Mouse (Mus musculus) mature B cell (primary cell): ENCODE data around the gene Fam219a.

ENCODE experiments used
- in situ Hi-C: fragments of 300-500 bp; cut with MboI; formaldehyde crosslinking; loops from 2 replicates; pipeline ENCODE4 v1.14.3; 2019

Gene Fam219a

GRCm38 (mm10) chr4:41506906-41507305 is 62.4 kb downstream of the Fam219a start:
- in situ Hi-C loops, result no loop called here

- in situ Hi-C loops, result no loop called here
Observed at GRCm38 (mm10) chr4:41506156-41506555, 63.2 kb downstream of the Fam219a start.

GRCm38 (mm10) chr4:41505131-41505551 is 64.2 kb downstream of the Fam219a start:
- in situ Hi-C loops, result no loop called here

GRCm38 (mm10) chr4:41504325-41504724 is 65.0 kb downstream of the Fam219a start:
- in situ Hi-C loops, result no loop called here

- in situ Hi-C loops, result no loop called here
Observed at GRCm38 (mm10) chr4:41502986-41503412, 66.3 kb downstream of the Fam219a start, which contains the start of gene AI464131. TSS of gene AI464131 (minus strand) at chr4:41503076.

GRCm38 (mm10) chr4:41502171-41502940 is 67.0 kb downstream of the Fam219a start:
- in situ Hi-C loops, result no loop called here

- in situ Hi-C loops, result no loop called here
Observed at GRCm38 (mm10) chr4:41500787-41501186, 68.6 kb downstream of the Fam219a start.

GRCm38 (mm10) chr4:41499619-41500018 is 69.7 kb downstream of the Fam219a start:
- in situ Hi-C loops, result no loop called here

GRCm38 (mm10) chr4:41498921-41499391 is 70.4 kb downstream of the Fam219a start:
- in situ Hi-C loops, result no loop called here

GRCm38 (mm10) chr4:41497995-41498845 is 71.1 kb downstream of the Fam219a start:
- in situ Hi-C loops, result no loop called here

- in situ Hi-C loops, result no loop called here
Observed at GRCm38 (mm10) chr4:41497579-41497978, 71.8 kb downstream of the Fam219a start.

- in situ Hi-C loops, result no loop called here
Observed at GRCm38 (mm10) chr4:41497046-41497445, 72.3 kb downstream of the Fam219a start.

GRCm38 (mm10) chr4:41495850-41496249 is 73.5 kb downstream of the Fam219a start:
- in situ Hi-C loops, result no loop called here

GRCm38 (mm10) chr4:41495076-41495475 is 74.3 kb downstream of the Fam219a start:
- in situ Hi-C loops, result no loop called here

- in situ Hi-C loops, result no loop called here
Observed at GRCm38 (mm10) chr4:41494378-41494777, 75.0 kb downstream of the Fam219a start.

- in situ Hi-C loops, result no loop called here
Observed at GRCm38 (mm10) chr4:41493464-41494116, 75.7 kb downstream of the Fam219a start.

- in situ Hi-C loops, result no loop called here
Observed at GRCm38 (mm10) chr4:41492951-41493350, 76.4 kb downstream of the Fam219a start.

GRCm38 (mm10) chr4:41481601-41482017 is 87.7 kb downstream of the Fam219a start:
- in situ Hi-C loops, result no loop called here

GRCm38 (mm10) chr4:41480254-41480653 is 89.1 kb downstream of the Fam219a start:
- in situ Hi-C loops, result no loop called here

- in situ Hi-C loops, result no loop called here
Observed at GRCm38 (mm10) chr4:41479456-41479804, 89.9 kb downstream of the Fam219a start.

GRCm38 (mm10) chr4:41478751-41479455 is 90.4 kb downstream of the Fam219a start:
- in situ Hi-C loops, result no loop called here
